Mouse (Mus musculus): Measurements from ENCODE around the gene Krcc1. TPM values are rescaled to one million over a fixed set of nuclear protein-coding genes. Genes with fewer than 3 reads are reported as not detected.

The Krcc1 gene
- polyA plus RNA-seq, 1 experiment = 4.2 TPM

DNA sequence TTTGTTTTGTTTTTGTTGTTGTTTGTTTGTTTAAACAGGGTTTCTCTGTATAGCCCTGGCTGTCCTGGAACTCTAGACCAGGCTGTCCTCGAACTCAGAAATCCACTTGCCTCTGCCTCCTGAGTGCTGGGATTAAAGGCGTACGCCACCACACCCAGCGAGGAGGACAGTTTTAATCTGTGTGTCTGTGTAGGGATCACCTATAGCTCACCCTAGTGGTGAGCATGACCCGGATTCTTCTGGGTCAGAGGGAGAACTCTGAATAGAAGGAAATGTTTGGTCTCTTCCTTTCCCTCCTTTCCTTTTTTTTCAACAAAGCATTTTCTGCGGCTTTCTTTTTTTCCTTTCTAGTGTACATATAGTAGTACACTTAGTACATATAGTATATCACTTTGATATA lies 23.8 kb downstream of the Krcc1 start:
- WGBS = 77% methylated on average over 6 of the region's 6 CpGs
- H3K36me3 ChIP-seq (ENCODE audit: control insufficient read depth, insufficient read depth, low read length) = no peaks in the 10 kb centered on the region
- no peak overlapping the region for H3K4me3 ChIP-seq (ENCODE audit: extremely low read depth, insufficient read depth, insufficient read length)
- no peak overlapping the region for H3K27ac ChIP-seq (ENCODE audit: insufficient read depth, low read length)
- H3K4me1 ChIP-seq (ENCODE audit: control insufficient read depth, insufficient read depth, insufficient read length) = no peaks in the 10 kb centered on the region
- H3K27me3 ChIP-seq (ENCODE audit: control insufficient read depth, insufficient read depth, low read length) = no peaks in the 10 kb centered on the region
- no peak for DNase-seq (ENCODE audit: low read depth in 1 of 2, low spot score in 2 of 2)
- no peak for TF ChIP-seq CTCF (IDR thresholded peaks at IDR 0.05; ENCODE audit: extremely low read depth, insufficient read depth, insufficient read length, insufficient replicate concordance)
- no peak for TF ChIP-seq POLR2A (IDR thresholded peaks at IDR 0.05; ENCODE audit: low read depth, low read length)

DNA sequence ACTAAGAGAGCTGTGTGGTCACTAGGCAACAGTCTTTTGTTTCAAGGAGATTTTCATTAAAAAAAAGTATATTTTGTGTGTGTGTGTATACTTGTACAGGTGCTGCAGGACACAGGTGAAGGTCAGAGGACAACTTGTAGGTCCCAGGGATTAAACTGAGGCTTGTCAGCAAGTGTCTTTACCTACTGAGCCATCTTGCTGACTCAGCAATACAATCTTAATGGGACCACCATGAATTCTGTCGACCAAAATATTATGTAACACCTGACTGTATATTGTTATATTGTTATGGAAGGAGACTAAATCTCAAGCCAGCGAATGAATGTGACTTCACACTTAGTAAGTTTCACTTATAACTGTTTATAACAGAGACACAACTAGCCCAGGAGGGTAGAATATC lies 26.6 kb downstream of the Krcc1 start:
- H3K36me3 ChIP-seq (ENCODE audit: control insufficient read depth, insufficient read depth, low read length) = no peaks in the 10 kb centered on the region
- H3K4me3 ChIP-seq (ENCODE audit: extremely low read depth, insufficient read depth, insufficient read length) = no peak overlapping the region
- TF ChIP-seq POLR2A (IDR thresholded peaks at IDR 0.05; ENCODE audit: low read depth, low read length) (no peak), CTCF (IDR thresholded peaks at IDR 0.05; ENCODE audit: extremely low read depth, insufficient read depth, insufficient read length, insufficient replicate concordance) (no peak)
- DNase-seq (ENCODE audit: low read depth in 1 of 2, low spot score in 2 of 2) = no peak
- H3K27me3 ChIP-seq (ENCODE audit: control insufficient read depth, insufficient read depth, low read length) = no peaks in the 10 kb centered on the region
- H3K27ac ChIP-seq (ENCODE audit: insufficient read depth, low read length) = no peak overlapping the region
- WGBS = 68% methylated on average over 2 of the region's 2 CpGs
- no peaks in the 10 kb centered on the region for H3K4me1 ChIP-seq (ENCODE audit: control insufficient read depth, insufficient read depth, insufficient read length)

DNA sequence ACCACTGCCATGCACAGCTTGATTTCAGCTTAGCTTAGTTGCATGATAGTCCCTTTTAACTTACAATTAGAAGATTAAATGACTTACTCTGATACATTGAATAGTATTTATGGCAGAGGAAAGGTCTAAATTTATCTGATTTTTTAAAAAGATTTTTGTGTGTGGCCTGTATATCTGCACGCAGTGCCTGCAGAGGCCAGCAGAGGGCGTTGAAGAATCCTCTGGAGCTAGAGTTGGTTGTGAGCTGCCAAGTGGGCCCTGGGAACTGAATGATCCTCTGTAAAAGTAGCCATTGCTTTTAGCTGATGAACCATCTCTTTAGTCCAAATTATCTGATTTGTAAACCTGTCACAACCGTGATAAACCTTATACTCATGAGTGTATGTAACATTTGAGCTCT lies 27.3 kb downstream of the Krcc1 start:
- H3K27ac ChIP-seq (ENCODE audit: insufficient read depth, low read length) = no peak overlapping the region
- DNase-seq (ENCODE audit: low read depth in 1 of 2, low spot score in 2 of 2) = no peak

DNA sequence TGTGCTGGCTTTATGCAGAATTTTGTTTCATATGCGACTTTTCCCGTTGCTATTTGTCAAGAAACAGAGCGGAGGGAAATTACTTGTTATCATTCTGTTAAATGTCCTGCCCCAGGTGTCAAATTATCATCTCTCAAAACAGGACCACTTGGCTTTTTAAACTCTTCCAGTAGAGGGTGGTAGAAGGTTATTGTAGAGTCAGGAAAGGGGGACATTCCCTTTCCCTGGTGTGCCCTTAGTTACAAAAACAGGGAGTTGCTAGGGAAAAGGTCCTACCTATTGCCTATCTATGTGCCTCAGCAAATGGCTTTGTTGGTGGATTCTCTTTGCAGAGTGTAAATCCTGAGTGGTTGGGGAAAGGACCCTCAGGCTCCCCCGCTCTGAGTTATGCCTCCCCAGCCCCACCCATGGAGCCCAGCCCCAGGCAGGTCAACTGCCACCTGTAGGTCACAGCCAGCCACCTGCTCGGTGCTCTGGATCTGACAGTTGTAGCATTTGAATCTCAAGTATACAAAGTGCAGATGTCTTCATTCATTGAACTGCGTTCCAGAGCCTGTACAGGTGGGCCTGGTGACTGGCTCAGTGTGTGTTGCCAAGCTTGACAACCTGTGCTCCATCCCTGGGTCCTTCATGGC lies 30.7 kb downstream of the Krcc1 start:
- Histone ChIP-seq H3K27me3 (ENCODE audit: control insufficient read depth, insufficient read depth, low read length) (no peaks in the 10 kb centered on the region), H3K4me1 (ENCODE audit: control insufficient read depth, insufficient read depth, insufficient read length) (no peaks in the 10 kb centered on the region), H3K27ac (ENCODE audit: insufficient read depth, low read length) (no peak overlapping the region), H3K36me3 (ENCODE audit: control insufficient read depth, insufficient read depth, low read length) (no peaks in the 10 kb centered on the region), H3K4me3 (ENCODE audit: extremely low read depth, insufficient read depth, insufficient read length) (no peak overlapping the region)
- TF ChIP-seq POLR2A (IDR thresholded peaks at IDR 0.05; ENCODE audit: low read depth, low read length) (no peak), CTCF (IDR thresholded peaks at IDR 0.05; ENCODE audit: extremely low read depth, insufficient read depth, insufficient read length, insufficient replicate concordance) (no peak)
- WGBS = 72% methylated on average over 6 of the region's 6 CpGs
- no peak for DNase-seq (ENCODE audit: low read depth in 1 of 2, low spot score in 2 of 2)

More for the DNA sequence above, 27.3 kb downstream of the Krcc1 start:
- 53% methylated on average over 3 of the region's 3 CpGs for WGBS
- H3K4me1 ChIP-seq (ENCODE audit: control insufficient read depth, insufficient read depth, insufficient read length) = no peaks in the 10 kb centered on the region
- no peak overlapping the region for H3K4me3 ChIP-seq (ENCODE audit: extremely low read depth, insufficient read depth, insufficient read length)
- no peaks in the 10 kb centered on the region for H3K27me3 ChIP-seq (ENCODE audit: control insufficient read depth, insufficient read depth, low read length)
- TF ChIP-seq POLR2A (IDR thresholded peaks at IDR 0.05; ENCODE audit: low read depth, low read length) (no peak), CTCF (IDR thresholded peaks at IDR 0.05; ENCODE audit: extremely low read depth, insufficient read depth, insufficient read length, insufficient replicate concordance) (peak; percentile 52; the same call in 1 of the 2 replicates)
- no peaks in the 10 kb centered on the region for H3K36me3 ChIP-seq (ENCODE audit: control insufficient read depth, insufficient read depth, low read length)

DNA sequence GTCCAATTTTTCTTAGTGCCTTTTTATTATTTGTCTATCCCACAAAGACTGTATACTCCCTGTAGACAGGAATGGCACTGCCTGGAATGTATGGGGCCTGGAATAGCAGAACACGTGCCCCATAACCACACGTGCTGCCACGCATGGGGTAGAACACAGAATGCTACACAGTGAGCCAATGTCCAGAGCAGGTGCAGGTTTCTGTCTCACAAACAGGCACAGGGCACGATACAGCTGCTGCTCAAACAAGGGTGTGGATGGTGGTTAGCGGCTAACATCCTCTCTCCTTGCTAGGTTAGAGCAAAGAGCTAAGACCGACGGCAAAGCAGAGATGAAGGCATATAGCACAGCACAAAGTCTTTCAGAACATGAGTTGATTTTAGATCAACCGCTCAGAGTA lies 36.0 kb downstream of the Krcc1 start:
- DNase-seq (ENCODE audit: low read depth in 1 of 2, low spot score in 2 of 2) = no peak
- H3K27ac ChIP-seq (ENCODE audit: insufficient read depth, low read length) = peak overlapping the region; percentile 40; the same call in 1 of the 2 replicates

DNA sequence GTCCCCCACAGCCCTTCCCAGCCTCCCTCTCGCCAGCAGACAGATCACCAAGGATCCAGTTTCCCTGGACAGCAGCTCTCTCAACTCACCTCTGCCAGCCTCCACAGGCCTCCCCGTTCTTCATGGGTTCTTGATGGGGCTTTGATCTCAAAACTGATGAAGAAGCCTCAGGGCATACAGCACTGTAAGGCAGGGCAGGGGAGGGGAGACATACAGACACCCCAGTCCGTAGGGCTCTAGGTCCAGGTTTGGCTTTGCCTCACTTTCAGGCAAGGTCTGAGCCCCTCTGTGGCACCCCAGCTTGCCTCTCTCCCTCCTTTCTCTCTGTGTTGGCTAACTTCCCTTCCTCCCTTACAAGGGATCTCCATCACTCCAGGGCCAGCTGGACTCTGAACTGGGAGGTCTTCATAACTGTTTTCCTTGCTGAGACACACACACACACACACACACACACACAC lies 50.4 kb downstream of the Krcc1 start, which contains the start of gene Smyd1:
TSS of gene Smyd1 (minus strand) at position 408 of the 458 bp plus-strand sequence.
- DNase-seq (ENCODE audit: low read depth in 1 of 2, low spot score in 2 of 2) = no peak
- no peak for TF ChIP-seq POLR2A (IDR thresholded peaks at IDR 0.05; ENCODE audit: low read depth, low read length)
- TF ChIP-seq CTCF (IDR thresholded peaks at IDR 0.05; ENCODE audit: extremely low read depth, insufficient read depth, insufficient read length, insufficient replicate concordance) = no peak
- H3K4me1 ChIP-seq (ENCODE audit: control insufficient read depth, insufficient read depth, insufficient read length) = no peaks in the 10 kb centered on the region
- no peaks in the 10 kb centered on the region for H3K36me3 ChIP-seq (ENCODE audit: control insufficient read depth, insufficient read depth, low read length)
- H3K27ac ChIP-seq (ENCODE audit: insufficient read depth, low read length) = peak within 1 kb of the TSS; percentile 82
- no peaks in the 10 kb centered on the region for H3K27me3 ChIP-seq (ENCODE audit: control insufficient read depth, insufficient read depth, low read length)
- WGBS = 79% methylated on average over 3 of the region's 3 CpGs
- H3K4me3 ChIP-seq (ENCODE audit: extremely low read depth, insufficient read depth, insufficient read length) = peak within 1 kb of the TSS; percentile 41

More for the DNA sequence above, 36.0 kb downstream of the Krcc1 start:
- no peaks in the 10 kb centered on the region for H3K4me1 ChIP-seq (ENCODE audit: control insufficient read depth, insufficient read depth, insufficient read length)
- H3K4me3 ChIP-seq (ENCODE audit: extremely low read depth, insufficient read depth, insufficient read length) = no peak overlapping the region
- no peaks in the 10 kb centered on the region for H3K27me3 ChIP-seq (ENCODE audit: control insufficient read depth, insufficient read depth, low read length)
- H3K36me3 ChIP-seq (ENCODE audit: control insufficient read depth, insufficient read depth, low read length) = no peaks in the 10 kb centered on the region
- TF ChIP-seq POLR2A (IDR thresholded peaks at IDR 0.05; ENCODE audit: low read depth, low read length) = no peak
- TF ChIP-seq CTCF (IDR thresholded peaks at IDR 0.05; ENCODE audit: extremely low read depth, insufficient read depth, insufficient read length, insufficient replicate concordance) = no peak
- WGBS = 67% methylated on average over 8 of the region's 8 CpGs

DNA sequence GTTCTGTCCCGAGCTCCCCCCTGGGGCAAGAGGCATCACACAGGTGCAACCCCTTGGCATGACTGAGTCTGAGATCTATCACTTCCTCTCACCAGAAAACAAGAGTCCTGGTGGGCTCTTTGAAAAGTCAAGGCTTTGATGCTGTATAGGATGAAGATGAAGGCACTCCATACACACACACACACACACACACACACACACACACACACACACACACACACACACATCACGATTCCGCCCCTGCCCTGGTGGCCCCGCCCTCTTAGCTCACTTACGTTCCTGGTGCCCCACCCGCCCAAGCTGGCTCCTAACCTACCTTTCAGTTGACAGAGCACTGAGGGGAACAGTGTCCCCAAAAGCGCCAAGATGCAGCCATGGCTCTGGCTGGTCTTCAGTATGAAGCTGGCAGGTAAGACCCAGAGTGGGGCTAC lies 51.0 kb downstream of the Krcc1 start, which contains the start of gene Cd8b1:
TSS of gene Cd8b1 (plus strand) at position 298 of the 431 bp plus-strand sequence.
- no peak for TF ChIP-seq CTCF (IDR thresholded peaks at IDR 0.05; ENCODE audit: extremely low read depth, insufficient read depth, insufficient read length, insufficient replicate concordance)
- TF ChIP-seq POLR2A (IDR thresholded peaks at IDR 0.05; ENCODE audit: low read depth, low read length) = peak; percentile 19
- H3K4me1 ChIP-seq (ENCODE audit: control insufficient read depth, insufficient read depth, insufficient read length) = no peaks in the 10 kb centered on the region
- no peaks in the 10 kb centered on the region for H3K36me3 ChIP-seq (ENCODE audit: control insufficient read depth, insufficient read depth, low read length)
- DNase-seq (ENCODE audit: low read depth in 1 of 2, low spot score in 2 of 2) = peak; percentile 23 to 32
- peak within 1 kb of the TSS; percentile 82 for H3K27ac ChIP-seq (ENCODE audit: insufficient read depth, low read length)
- peak within 1 kb of the TSS; percentile 41 for H3K4me3 ChIP-seq (ENCODE audit: extremely low read depth, insufficient read depth, insufficient read length)
- WGBS = 69% methylated on average over 5 of the region's 7 CpGs
- H3K27me3 ChIP-seq (ENCODE audit: control insufficient read depth, insufficient read depth, low read length) = no peaks in the 10 kb centered on the region
